Mouse (Mus musculus) spleen, adult 2 months (tissue): Measurements from ENCODE around the gene Dusp1.

Experiments used
- CTCF ChIP-seq: fragments of 200-500 bp; IDR thresholded peaks from 2 replicates; pipeline ENCODE4 v1.5.1; 2011; ENCODE audit warnings: mild to moderate bottlenecking, inconsistent platforms; ENCODE audit not compliant: insufficient read depth, insufficient read length, insufficient replicate concordance; ENCODE audit errors: extremely low read depth
- POLR2A ChIP-seq: fragments of 200-500 bp; IDR thresholded peaks from 2 replicates; pipeline ENCODE4 v1.6.1; 2011; ENCODE audit warnings: low read depth, low read length, inconsistent platforms

DNA sequence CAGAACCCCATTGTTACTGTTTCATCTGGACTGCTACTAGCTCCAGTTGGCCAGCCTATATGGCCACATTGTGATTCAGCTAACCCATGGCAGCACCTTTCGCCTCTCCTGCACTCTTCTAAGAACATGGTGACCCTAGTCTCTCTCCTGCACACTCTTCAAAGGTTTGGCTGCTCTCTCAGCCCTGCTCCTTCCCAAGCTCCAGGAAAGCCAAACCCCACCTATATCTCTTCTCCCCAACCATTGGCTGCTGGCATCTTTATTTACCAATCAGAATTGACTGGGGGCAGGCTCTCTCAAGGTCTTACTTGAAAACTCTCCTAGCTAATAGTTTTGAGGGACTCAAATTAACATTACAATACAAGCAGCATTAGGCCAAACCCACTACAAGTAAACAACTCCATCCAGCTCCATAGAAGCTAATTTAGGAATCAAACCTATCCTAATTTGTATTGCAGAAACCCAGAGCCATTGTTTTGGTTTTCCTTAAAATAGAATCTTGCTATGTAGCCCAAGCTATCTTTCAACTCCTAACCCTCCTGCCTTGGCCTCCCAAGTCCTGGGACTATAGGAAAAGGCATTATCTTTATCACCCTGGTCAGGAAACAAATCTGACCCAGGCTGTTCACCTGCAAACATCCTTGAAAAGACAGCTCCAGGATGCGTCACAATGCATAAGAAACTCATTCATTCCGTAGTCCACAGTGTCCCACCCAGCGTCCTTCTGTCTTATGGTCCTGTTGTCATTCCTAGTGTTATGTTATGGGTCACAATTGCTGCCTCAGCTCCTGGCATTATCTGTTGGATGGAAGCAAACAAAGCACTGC, 67.1 kb downstream of the Dusp1 start:
- TF ChIP-seq POLR2A (no peak), CTCF (no peak)
